Mouse (Mus musculus) gastrocnemius, adult 18-20 months (tissue): ENCODE data around the gene Trpm5. TPM values are rescaled to one million over a fixed set of nuclear protein-coding genes. Genes with fewer than 3 reads are reported as not detected.

Experiments used
- DNase-seq: peaks from one replicate; pipeline ENCODE4 v3.0.0; 2021; ENCODE audit warnings: low spot score
- total RNA-seq, 2 experiments: library from RNA; stranded (reverse); gene quantifications; 2 replicates each; pipeline ENCODE4 v1.2.3; 2021

The Trpm5 gene
- total RNA-seq, 2 experiments from 2014 or later: not detected

- DNase-seq: peak; percentile 43
Measured at GRCm38 (mm10) chr7:143059202-143059870, 35.1 kb downstream of the Trpm5 start.

GRCm38 (mm10) chr7:143058221-143058697 lies 36.2 kb downstream of the Trpm5 start:
- DNase-seq: no peak

DNA sequence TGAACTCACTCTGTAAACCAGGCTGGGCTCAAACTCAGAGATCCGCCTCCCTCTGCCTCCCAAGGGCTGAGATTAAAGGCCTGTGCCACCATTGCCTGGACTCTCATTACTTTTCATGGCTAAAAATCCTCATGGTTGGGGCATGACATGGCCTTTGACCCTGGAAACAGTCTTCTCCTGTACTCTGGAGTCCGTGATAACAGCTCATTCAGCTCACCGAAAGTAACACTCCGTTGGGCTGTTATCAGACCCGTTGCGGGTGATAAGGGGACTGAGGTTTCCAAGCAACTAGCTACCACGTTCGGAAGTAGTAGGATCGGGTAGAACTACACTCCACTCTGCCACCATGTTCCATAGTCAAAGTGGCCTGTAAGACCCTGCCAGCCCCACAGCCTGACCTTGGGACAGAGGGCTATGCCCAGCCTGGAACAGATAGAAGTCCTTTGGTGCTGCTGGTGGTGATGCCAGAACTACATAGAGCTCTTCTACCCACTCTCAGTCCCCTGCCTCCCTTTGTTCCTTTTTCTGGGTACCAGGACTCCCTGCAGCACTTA lies 36.7 kb downstream of the Trpm5 start:
- no peak for DNase-seq

GRCm38 (mm10) chr7:143057023-143057422 lies 37.4 kb downstream of the Trpm5 start:
- DNase-seq: no peak

DNA sequence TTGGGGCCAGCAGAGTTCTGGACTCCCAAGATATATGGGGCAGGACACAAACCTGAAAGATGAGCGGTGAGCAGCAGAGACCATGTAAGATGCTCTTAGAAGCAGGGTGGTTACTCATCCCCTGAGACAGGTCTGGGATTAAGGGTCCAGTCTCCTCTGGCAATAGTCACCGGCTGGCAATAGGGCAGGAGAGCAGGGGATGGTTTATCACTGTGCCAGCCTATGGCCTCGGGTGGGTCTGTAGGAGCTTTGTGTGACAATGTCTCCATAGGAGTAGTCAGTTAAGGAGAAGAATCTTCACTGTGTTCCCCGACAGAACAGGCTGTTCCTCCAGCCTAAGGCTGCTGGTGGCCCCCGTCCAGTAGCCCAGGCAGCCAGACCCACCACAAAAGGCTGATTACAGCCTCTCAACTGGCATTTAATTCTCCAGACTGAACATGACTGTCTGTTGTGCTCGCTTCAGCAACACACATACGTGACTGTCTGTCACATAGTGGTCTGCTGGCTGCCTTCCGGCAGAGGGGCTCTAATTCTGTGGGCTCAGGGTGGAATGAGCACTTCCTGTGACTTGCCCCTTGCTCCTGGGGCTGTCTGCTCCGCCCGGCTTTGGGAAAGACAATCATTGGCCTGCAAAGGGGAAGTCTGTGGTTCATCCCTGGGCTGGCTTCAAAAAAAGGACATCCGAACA lies 38.8 kb downstream of the Trpm5 start:
- DNase-seq: no peak

GRCm38 (mm10) chr7:143055001-143055400 lies 39.4 kb downstream of the Trpm5 start:
- no peak for DNase-seq

DNA sequence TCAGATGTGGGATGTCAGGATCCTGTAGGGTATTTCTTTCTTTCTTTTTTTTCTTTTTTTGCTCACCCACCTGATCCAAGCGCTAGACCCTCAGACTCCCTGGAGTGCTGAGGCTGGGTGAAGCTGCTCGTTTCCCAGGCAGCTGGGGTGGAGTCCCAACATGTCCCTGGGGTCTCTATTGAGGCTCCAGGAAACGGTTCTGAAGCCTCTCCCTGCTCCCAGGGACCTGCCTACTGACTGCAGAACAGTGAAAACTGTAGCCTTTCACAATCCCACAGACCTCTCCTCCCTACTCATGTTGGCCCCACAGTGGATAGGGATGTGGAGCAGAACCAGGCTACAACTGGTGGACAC lies 39.9 kb downstream of the Trpm5 start:
- DNase-seq: no peak

DNA sequence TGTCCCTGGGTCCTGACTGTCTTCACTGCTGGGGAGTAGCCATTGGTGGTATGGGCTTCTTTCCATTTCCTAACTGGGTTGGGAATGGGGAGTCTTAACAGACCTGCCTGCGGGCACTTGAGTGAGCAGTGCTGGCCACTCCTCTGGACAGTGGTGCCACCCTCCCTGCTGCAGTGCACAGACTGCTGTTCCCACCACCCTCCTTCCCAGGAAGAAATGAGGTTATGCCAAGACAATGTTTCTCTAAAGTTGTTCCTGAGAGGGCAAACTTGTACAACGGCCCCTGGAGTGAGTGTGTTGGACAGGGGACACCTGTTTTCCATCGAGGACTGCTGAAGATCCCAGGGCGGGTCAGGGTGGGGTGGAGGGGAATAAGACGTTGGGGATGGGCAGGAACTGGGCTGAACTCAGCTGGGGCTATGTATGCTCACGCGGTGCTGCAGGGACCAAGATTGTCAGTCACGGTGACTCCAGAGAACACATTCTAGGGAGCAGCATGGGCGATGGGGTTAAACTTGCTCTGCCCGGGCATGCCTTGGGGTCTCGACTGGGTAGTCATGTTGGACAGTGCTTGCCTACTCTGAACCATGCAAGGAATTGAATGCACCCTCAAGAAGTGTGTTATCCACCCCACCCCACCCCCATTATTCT lies 40.4 kb downstream of the Trpm5 start:
- no peak for DNase-seq

DNA sequence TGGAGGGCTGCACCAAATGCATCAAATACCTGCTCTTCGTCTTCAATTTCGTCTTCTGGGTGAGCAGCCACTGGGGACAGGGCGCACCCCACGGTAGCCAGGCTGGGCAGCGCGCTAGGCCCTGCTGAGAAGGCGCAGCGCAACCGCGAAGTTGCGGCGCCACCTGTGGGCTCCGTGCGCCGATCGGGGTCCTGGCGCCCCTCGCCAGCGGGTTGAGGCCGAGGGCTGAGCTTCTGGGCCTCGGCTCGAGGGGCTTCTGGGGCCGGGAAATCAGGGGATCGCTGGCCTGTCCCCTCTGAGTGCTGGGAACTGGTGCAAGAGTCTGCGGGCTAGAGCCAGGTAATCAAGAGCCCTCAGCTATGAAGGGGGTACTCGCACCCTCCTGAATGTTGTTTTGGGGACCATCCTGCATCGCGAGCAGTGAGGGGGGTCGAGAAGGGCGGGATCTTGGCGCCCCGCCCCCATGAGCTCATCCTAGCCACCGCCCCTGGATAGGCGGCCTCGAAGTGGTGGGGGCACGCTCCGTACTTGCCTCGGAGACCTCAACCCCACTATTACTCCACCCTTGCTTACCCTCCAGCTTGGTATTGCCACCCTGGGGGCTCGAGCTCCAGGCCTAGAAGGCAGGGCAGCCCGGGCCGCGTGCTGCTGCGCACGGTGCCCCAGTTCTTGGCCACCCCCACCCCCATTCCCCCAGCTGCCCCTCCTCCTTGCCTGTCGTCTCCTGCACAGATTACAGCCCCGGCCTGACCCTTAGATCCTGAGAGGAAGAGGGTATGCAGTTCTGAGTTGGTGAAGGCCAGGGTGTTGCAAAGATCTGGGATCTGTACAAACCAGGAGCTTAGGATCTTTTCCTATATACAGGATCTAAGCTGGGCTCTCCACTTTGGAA lies 41.2 kb downstream of the Trpm5 start:
- peak; percentile 65 for DNase-seq

DNA sequence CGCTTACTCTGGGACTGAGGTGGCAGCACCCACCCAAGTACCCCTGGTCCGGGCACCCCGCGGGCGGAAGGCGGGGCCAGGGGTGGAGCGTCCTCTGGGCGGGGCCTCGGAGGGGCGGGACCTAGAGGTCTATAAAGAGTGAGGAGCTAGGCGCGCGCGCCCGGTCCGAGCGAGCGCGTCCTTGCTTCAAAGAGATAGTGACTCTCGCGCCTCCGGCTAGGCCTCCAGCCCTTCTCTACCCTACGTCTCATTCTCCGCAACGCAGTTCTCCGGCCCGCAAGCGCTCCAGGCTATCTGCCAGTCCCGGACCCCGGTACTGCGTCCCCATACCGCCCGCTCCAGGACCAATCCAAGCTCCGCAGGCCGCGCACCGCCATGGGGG lies 41.8 kb downstream of the Trpm5 start, which contains the start of gene Cd81:
TSS of gene Cd81 (plus strand) at position 114 of the 382 bp plus-strand sequence.
- DNase-seq: peak; percentile 88

DNA sequence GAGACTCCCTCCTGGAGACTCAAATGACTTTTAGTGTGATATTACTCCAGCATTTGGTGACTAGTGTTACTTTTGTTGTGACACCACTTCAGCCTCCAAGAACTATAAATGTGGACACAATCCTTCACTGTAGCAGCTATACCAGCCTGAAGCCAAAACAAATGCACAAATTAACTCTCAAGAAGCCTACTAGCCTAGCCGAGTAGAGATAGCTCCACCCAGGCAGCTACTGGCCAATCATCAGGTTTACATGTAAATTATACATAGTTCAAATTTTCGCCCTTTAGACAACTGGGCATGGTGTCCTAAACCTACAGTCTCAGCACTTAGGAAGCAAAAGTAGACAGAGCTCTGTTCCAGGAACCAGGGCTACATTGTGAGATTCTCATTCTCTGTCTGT lies 43.1 kb downstream of the Trpm5 start:
- no peak for DNase-seq

- peak; percentile 48 for DNase-seq
Measured at GRCm38 (mm10) chr7:143049841-143050816, 44.3 kb downstream of the Trpm5 start.

DNA sequence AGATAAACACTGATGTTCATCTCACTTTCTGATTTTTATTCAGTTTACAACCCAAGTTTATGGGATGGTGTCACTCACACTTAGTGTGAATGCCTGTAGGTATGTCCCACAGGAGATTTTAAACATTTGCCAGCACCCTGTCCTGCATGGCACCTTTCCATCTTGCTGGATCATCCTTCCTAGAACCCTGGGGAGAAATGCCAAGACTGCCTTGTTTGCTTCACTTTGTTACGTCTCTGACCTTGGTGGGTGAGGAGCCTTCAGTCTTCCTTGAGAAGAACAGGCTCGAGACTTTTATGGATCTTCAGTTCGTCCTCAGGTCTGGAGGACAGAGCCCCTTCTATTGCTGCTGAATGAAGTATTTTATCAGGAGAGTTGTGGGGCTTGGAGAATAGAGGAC lies 45.1 kb downstream of the Trpm5 start:
- DNase-seq: no peak

- DNase-seq: no peak
Measured at GRCm38 (mm10) chr7:143046358-143046757, 48.1 kb downstream of the Trpm5 start.

DNA sequence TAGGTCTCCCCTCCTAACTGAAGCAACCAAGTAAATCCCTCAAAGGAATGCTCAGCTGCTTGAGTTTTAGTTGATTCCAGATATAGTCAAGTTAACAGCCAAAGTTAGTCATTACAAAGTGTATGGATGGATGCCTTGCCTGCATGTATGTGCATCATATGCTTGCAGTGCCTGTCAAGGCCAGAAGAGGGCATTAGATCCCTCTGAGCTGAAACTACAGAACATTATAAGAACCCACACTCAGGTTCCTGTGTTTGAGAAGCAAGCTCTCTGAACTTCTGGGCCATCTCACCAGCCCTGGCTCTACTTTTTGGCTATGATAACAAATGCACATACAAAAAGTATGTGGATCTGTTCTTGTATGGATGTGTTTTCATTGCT lies 49.6 kb downstream of the Trpm5 start:
- no peak for DNase-seq

DNA sequence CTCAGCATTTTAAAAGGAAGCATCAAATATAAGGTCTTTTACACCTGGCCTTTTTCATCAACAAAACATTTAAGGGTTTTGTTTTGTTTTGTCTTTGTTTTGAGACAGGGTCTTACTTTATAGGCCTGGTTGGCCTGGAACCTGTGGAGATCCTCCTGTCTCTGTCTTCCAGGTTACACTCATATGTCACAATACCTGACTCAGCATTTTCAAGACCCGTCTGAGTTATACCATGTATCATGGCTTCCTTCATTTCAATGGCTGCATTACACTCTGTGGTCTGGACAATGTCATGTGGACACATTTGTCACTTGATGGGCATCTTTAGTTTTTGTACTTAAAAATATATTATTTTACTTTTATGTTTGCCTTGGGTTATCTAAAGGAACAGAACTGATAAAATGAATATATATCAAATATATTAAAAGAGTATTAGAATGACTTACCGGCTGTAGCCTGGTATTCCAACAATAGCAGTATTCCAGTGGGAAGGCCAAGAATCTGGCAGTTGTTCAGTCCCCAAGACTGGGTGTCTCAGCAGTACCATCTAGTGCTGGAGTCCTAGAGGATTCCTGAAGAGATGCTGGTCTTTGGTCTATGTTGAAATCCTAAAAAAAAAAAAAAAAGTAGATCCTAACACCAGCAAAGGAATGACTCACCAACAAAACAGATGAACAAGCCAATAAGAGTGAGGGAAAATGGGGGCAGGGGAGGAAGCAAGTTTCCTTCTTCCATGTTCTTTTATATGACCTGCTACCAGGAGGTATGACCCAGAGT lies 50.2 kb downstream of the Trpm5 start:
- DNase-seq: no peak

GRCm38 (mm10) chr7:143042897-143043300 lies 51.5 kb downstream of the Trpm5 start:
- DNase-seq: no peak

DNA sequence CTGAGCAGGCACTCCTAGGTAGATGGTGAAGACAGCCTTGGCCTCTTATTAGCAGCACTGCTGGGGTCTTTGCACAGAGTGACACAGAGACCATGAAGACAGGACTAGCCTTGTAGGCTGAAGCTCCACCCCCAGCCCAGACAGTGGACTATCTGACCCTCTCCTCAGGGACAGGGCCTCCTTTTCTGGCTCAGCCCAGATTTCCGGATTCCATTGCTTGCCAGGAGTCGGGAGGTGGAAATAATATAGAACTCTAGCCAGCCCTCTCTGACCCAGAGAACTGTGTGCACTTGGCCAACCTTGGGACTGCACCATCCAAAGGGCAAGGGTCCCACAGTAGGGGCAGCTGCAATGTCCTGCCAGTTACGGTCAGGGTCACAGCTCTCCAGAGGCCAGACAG lies 52.4 kb downstream of the Trpm5 start:
- DNase-seq: peak; percentile 67

GRCm38 (mm10) chr7:143041138-143041822 lies 53.2 kb downstream of the Trpm5 start:
- no peak for DNase-seq
